28 mouse cellular contexts compared by ENCODE assay signal in genomic region chr13:85083335-85083734, GRCm38 (mm10).
A peak's percentile ranks its signal among the peaks of the same experiment; 100 is the strongest.
DNase-seq lines count a peak whose midpoint lies in the region; ATAC-seq and TF ChIP-seq lines count a peak whose summit lies in the region.
"Had no signal": no experiment of that assay in that cellular context is flagged by ENCODE, and none has a peak within 500 bp of the region (broad histone marks: within the 10 kb centered on the region; RNA-seq: fewer than 3 reads in every experiment).

No protein-coding gene starts in this region.

- TF ChIP-seq CTCF in brain, embryonic 14.5 days (IDR thresholded peaks at IDR 0.05; ENCODE audit: borderline replicate concordance, extremely low read depth, insufficient read depth, insufficient read length), result no peak

- H3K4me2 ChIP-seq in forebrain, embryonic 16.5 days (ENCODE audit: low read length), result no peak overlapping the region
- H3K4me2 ChIP-seq in forebrain, embryonic 11.5 days (ENCODE audit: low read depth, low read length, severe bottlenecking), result no peak overlapping the region
- H3K4me2 ChIP-seq: embryonic facial prominence, embryonic 15.5 days; hindbrain, embryonic 15.5 days; kidney, embryonic 15.5 days; limb, embryonic 12.5 days; liver, embryonic 11.5 days; lung, embryonic 15.5 days; midbrain, embryonic 15.5 days; neural tube, embryonic 15.5 days had no signal

- 37% methylated on average over 5 of the region's 5 CpGs for WGBS in forebrain, embryonic 16.5 days
- 71% methylated on average over 5 of the region's 5 CpGs for WGBS in forebrain, embryonic 11.5 days

- no peak overlapping the region for H3K9ac ChIP-seq in forebrain, embryonic 16.5 days (replicated peaks; ENCODE audit: low read depth, low read length)
- H3K9ac ChIP-seq in forebrain, embryonic 11.5 days (ENCODE audit: low read length), result no peak overlapping the region
- H3K9ac ChIP-seq: embryonic facial prominence, embryonic 15.5 days; hindbrain, embryonic 15.5 days; kidney, embryonic 15.5 days; limb, embryonic 12.5 days; lung, embryonic 15.5 days; midbrain, embryonic 15.5 days; neural tube, embryonic 15.5 days had no signal

- no peaks in the 10 kb centered on the region for H3K27me3 ChIP-seq in forebrain, embryonic 16.5 days (replicated peaks; ENCODE audit: control insufficient read depth, insufficient read depth, low read length)
- H3K27me3 ChIP-seq in forebrain, embryonic 11.5 days (ENCODE audit: control insufficient read depth, insufficient read depth, low read length), result no peaks in the 10 kb centered on the region
- H3K27me3 ChIP-seq: embryonic facial prominence, embryonic 15.5 days; hindbrain, embryonic 15.5 days; kidney, embryonic 15.5 days; limb, embryonic 12.5 days; lung, embryonic 15.5 days; midbrain, embryonic 15.5 days; neural tube, embryonic 15.5 days had no signal

- H3K27ac ChIP-seq in forebrain, embryonic 16.5 days (ENCODE audit: low read length), result peak overlapping the region; percentile 33
- no peak overlapping the region for H3K27ac ChIP-seq in forebrain, embryonic 11.5 days (ENCODE audit: low read depth, low read length)
- H3K27ac ChIP-seq: embryonic facial prominence, embryonic 10.5 days; embryonic facial prominence, embryonic 15.5 days; hindbrain, embryonic 10.5 days; hindbrain, embryonic 15.5 days; kidney, embryonic 15.5 days; limb, embryonic 12.5 days; lung, embryonic 15.5 days; midbrain, embryonic 10.5 days; midbrain, embryonic 15.5 days; neural tube, embryonic 15.5 days had no signal

- no peaks in the 10 kb centered on the region for H3K9me3 ChIP-seq in forebrain, embryonic 16.5 days (ENCODE audit: control insufficient read depth, low read length)
- H3K9me3 ChIP-seq in forebrain, embryonic 11.5 days (ENCODE audit: control insufficient read depth, low read length), result no peaks in the 10 kb centered on the region
- H3K9me3 ChIP-seq: embryonic facial prominence, embryonic 10.5 days; embryonic facial prominence, embryonic 15.5 days; hindbrain, embryonic 10.5 days; hindbrain, embryonic 15.5 days; kidney, embryonic 15.5 days; limb, embryonic 12.5 days; lung, embryonic 15.5 days; midbrain, embryonic 10.5 days; midbrain, embryonic 15.5 days; neural tube, embryonic 15.5 days had no signal

- no peaks in the 10 kb centered on the region for H3K4me1 ChIP-seq in forebrain, embryonic 16.5 days (replicated peaks; ENCODE audit: control insufficient read depth, insufficient read depth, low read length)
- no peaks in the 10 kb centered on the region for H3K4me1 ChIP-seq in forebrain, embryonic 11.5 days (replicated peaks; ENCODE audit: control insufficient read depth, insufficient read depth, low read length)
- H3K4me1 ChIP-seq: embryonic facial prominence, embryonic 10.5 days; embryonic facial prominence, embryonic 15.5 days; hindbrain, embryonic 10.5 days; hindbrain, embryonic 15.5 days; kidney, embryonic 15.5 days; limb, embryonic 12.5 days; lung, embryonic 15.5 days; midbrain, embryonic 10.5 days; midbrain, embryonic 15.5 days; neural tube, embryonic 15.5 days had no signal

- H3K36me3 ChIP-seq in forebrain, embryonic 16.5 days (ENCODE audit: control insufficient read depth, insufficient read depth), result no peaks in the 10 kb centered on the region
- H3K36me3 ChIP-seq in forebrain, embryonic 11.5 days (ENCODE audit: control insufficient read depth, insufficient read depth, low read length), result no peaks in the 10 kb centered on the region
- H3K36me3 ChIP-seq: embryonic facial prominence, embryonic 10.5 days; embryonic facial prominence, embryonic 15.5 days; hindbrain, embryonic 10.5 days; hindbrain, embryonic 15.5 days; kidney, embryonic 15.5 days; limb, embryonic 12.5 days; lung, embryonic 15.5 days; midbrain, embryonic 10.5 days; midbrain, embryonic 15.5 days; neural tube, embryonic 15.5 days had no signal

- peak; percentile 43; the same call in 1 of the 2 replicates for ATAC-seq in forebrain, embryonic 16.5 days
- no peak for ATAC-seq in forebrain, embryonic 11.5 days (replicated peaks; ENCODE audit: low FRiP score)
- ATAC-seq: CD4-positive, CD25-positive, alpha-beta regulatory T cell, adult 4 months; inflammation-experienced regulatory T-cells, adult 6 months; midbrain, embryonic 15.5 days had no signal

- DNase-seq in forebrain, embryonic 11.5 days (ENCODE audit: low spot score), result no peak
- DNase-seq in left cerebral cortex, adult 18-20 months (ENCODE audit: low spot score in 2 of 2), result peak; percentile 4 to 11
- DNase-seq in left cerebral cortex, adult 8-10 months (ENCODE audit: low spot score in 2 of 2), result no peak
- DNase-seq in brain, embryonic 14.5 days (ENCODE audit: low read depth), result peak; percentile 46
- DNase-seq in layer of hippocampus, adult 9-10 months (ENCODE audit: low spot score), result peak; percentile 13
- no peak for DNase-seq in liver
- no peak for DNase-seq in adrenal gland, postnatal 36 days
- DNase-seq: adrenal gland, postnatal 14 days; cerebellum, adult 2 months; cerebellum, postnatal 14 days; gastrocnemius, postnatal 10 days; heart, postnatal 14 days; kidney, adult 18-20 months; kidney, postnatal 25 days had no signal

- no peak overlapping the region for H3K4me3 ChIP-seq in forebrain, embryonic 16.5 days (replicated peaks; ENCODE audit: low read length)
- H3K4me3 ChIP-seq in forebrain, embryonic 11.5 days (ENCODE audit: low read depth, low read length), result no peak overlapping the region
- H3K4me3 ChIP-seq: embryonic facial prominence, embryonic 10.5 days; embryonic facial prominence, embryonic 15.5 days; hindbrain, embryonic 10.5 days; hindbrain, embryonic 15.5 days; kidney, embryonic 15.5 days; limb, embryonic 12.5 days; lung, embryonic 15.5 days; midbrain, embryonic 10.5 days; midbrain, embryonic 15.5 days; neural tube, embryonic 15.5 days had no signal

- TF ChIP-seq POLR2A in brain, embryonic 14.5 days (IDR thresholded peaks at IDR 0.05; ENCODE audit: borderline replicate concordance, extremely low read depth, insufficient read depth, insufficient read length, poor library complexity, severe bottlenecking), result no peak

Comparison
In these comparisons a context has a peak if more than half of its experiments do, and no peak if none do; other contexts are left out.
1. DNase-seq: peak in left cerebral cortex, adult 18-20 months (2 of 2), brain, embryonic 14.5 days (single experiment) and layer of hippocampus, adult 9-10 months (single experiment); none in forebrain, embryonic 11.5 days (single experiment), left cerebral cortex, adult 8-10 months (0 of 2), liver (single experiment) and adrenal gland, postnatal 36 days (0 of 2).